Mouse (Mus musculus): Measurements from ENCODE around the gene Slc37a1. TPM values are rescaled to one million over a fixed set of nuclear protein-coding genes. Genes with fewer than 3 reads are reported as not detected.
A peak's percentile ranks its signal among the peaks of the same experiment; 100 is the strongest.

Gene Slc37a1
- polyA plus RNA-seq, 1 experiment: 3.4 TPM

GRCm38 (mm10) chr17:31323379-31323778, 36.8 kb downstream of the Slc37a1 start:
- TF ChIP-seq GATA1 (IDR thresholded peaks at IDR 0.05; ENCODE audit: borderline replicate concordance, low read length) (no peak), FLI1 (IDR thresholded peaks at IDR 0.05; ENCODE audit: low read length) (no peak)
- H3K4me3 ChIP-seq (replicated peaks): no peak overlapping the region
- H3K4me1 ChIP-seq: peaks cover 37% of the 10 kb centered on the region
- peaks cover 71% of the 10 kb centered on the region for H3K36me3 ChIP-seq (replicated peaks; ENCODE audit: low read length)
- H3K9me3 ChIP-seq: no peaks in the 10 kb centered on the region
- H3K27me3 ChIP-seq (replicated peaks): peaks cover 3% of the 10 kb centered on the region

GRCm38 (mm10) chr17:31324227-31324626, 37.6 kb downstream of the Slc37a1 start:
- Histone ChIP-seq H3K4me3 (replicated peaks) (no peak overlapping the region), H3K27me3 (replicated peaks) (peaks cover 3% of the 10 kb centered on the region), H3K9me3 (no peaks in the 10 kb centered on the region), H3K4me1 (peaks cover 45% of the 10 kb centered on the region), H3K36me3 (replicated peaks; ENCODE audit: low read length) (peaks cover 73% of the 10 kb centered on the region)
- TF ChIP-seq FLI1 (IDR thresholded peaks at IDR 0.05; ENCODE audit: low read length) (no peak), GATA1 (IDR thresholded peaks at IDR 0.05; ENCODE audit: borderline replicate concordance, low read length) (no peak)

GRCm38 (mm10) chr17:31325451-31326219, 39.0 kb downstream of the Slc37a1 start:
- TF ChIP-seq FLI1 (IDR thresholded peaks at IDR 0.05; ENCODE audit: low read length) (no peak), GATA1 (IDR thresholded peaks at IDR 0.05; ENCODE audit: borderline replicate concordance, low read length) (no peak)
- Histone ChIP-seq H3K4me3 (replicated peaks) (peak overlapping the region; percentile 50), H3K9me3 (no peaks in the 10 kb centered on the region)

GRCm38 (mm10) chr17:31326220-31326852, 39.7 kb downstream of the Slc37a1 start:
- Histone ChIP-seq H3K4me3 (replicated peaks) (peak overlapping the region; percentile 67), H3K4me1 (peaks cover 56% of the 10 kb centered on the region), H3K27me3 (replicated peaks) (peaks cover 3% of the 10 kb centered on the region), H3K9me3 (peaks cover 4% of the 10 kb centered on the region), H3K36me3 (replicated peaks; ENCODE audit: low read length) (peaks cover 72% of the 10 kb centered on the region)
- TF ChIP-seq GATA1 (IDR thresholded peaks at IDR 0.05; ENCODE audit: borderline replicate concordance, low read length) (no peak), FLI1 (IDR thresholded peaks at IDR 0.05; ENCODE audit: low read length) (no peak)

More at GRCm38 (mm10) chr17:31325451-31326219, 39.0 kb downstream of the Slc37a1 start:
- H3K4me1 ChIP-seq: peaks cover 56% of the 10 kb centered on the region
- peaks cover 3% of the 10 kb centered on the region for H3K27me3 ChIP-seq (replicated peaks)
- H3K36me3 ChIP-seq (replicated peaks; ENCODE audit: low read length): peaks cover 71% of the 10 kb centered on the region

- Histone ChIP-seq H3K4me3 (replicated peaks) (no peak overlapping the region), H3K9me3 (peaks cover 8% of the 10 kb centered on the region), H3K4me1 (peaks cover 56% of the 10 kb centered on the region), H3K36me3 (replicated peaks; ENCODE audit: low read length) (peaks cover 63% of the 10 kb centered on the region), H3K27me3 (replicated peaks) (peaks cover 3% of the 10 kb centered on the region)
- TF ChIP-seq FLI1 (IDR thresholded peaks at IDR 0.05; ENCODE audit: low read length) (no peak), GATA1 (IDR thresholded peaks at IDR 0.05; ENCODE audit: borderline replicate concordance, low read length) (no peak)
Observed at GRCm38 (mm10) chr17:31328466-31328865, 41.9 kb downstream of the Slc37a1 start.

- no peak for TF ChIP-seq GATA1 (IDR thresholded peaks at IDR 0.05; ENCODE audit: borderline replicate concordance, low read length)
- TF ChIP-seq FLI1 (IDR thresholded peaks at IDR 0.05; ENCODE audit: low read length): no peak
- Histone ChIP-seq H3K4me3 (replicated peaks) (no peak overlapping the region), H3K4me1 (peaks cover 41% of the 10 kb centered on the region), H3K9me3 (peaks cover 8% of the 10 kb centered on the region), H3K27me3 (replicated peaks) (peaks cover 2% of the 10 kb centered on the region), H3K36me3 (replicated peaks; ENCODE audit: low read length) (peaks cover 56% of the 10 kb centered on the region)
Observed at GRCm38 (mm10) chr17:31330622-31331021, 44.0 kb downstream of the Slc37a1 start.

GRCm38 (mm10) chr17:31331273-31331672, 44.7 kb downstream of the Slc37a1 start:
- H3K36me3 ChIP-seq (replicated peaks; ENCODE audit: low read length): peaks cover 58% of the 10 kb centered on the region
- no peak overlapping the region for H3K4me3 ChIP-seq (replicated peaks)
- peaks cover 3% of the 10 kb centered on the region for H3K27me3 ChIP-seq (replicated peaks)
- no peak for TF ChIP-seq FLI1 (IDR thresholded peaks at IDR 0.05; ENCODE audit: low read length)
- TF ChIP-seq GATA1 (IDR thresholded peaks at IDR 0.05; ENCODE audit: borderline replicate concordance, low read length): no peak
- peaks cover 8% of the 10 kb centered on the region for H3K9me3 ChIP-seq
- peaks cover 35% of the 10 kb centered on the region for H3K4me1 ChIP-seq

GRCm38 (mm10) chr17:31331920-31332319, 45.3 kb downstream of the Slc37a1 start:
- Histone ChIP-seq H3K4me3 (replicated peaks) (no peak overlapping the region), H3K36me3 (replicated peaks; ENCODE audit: low read length) (peaks cover 60% of the 10 kb centered on the region), H3K4me1 (peaks cover 28% of the 10 kb centered on the region), H3K27me3 (replicated peaks) (peaks cover 3% of the 10 kb centered on the region), H3K9me3 (peaks cover 8% of the 10 kb centered on the region)
- no peak for TF ChIP-seq GATA1 (IDR thresholded peaks at IDR 0.05; ENCODE audit: borderline replicate concordance, low read length)
- no peak for TF ChIP-seq FLI1 (IDR thresholded peaks at IDR 0.05; ENCODE audit: low read length)

- Histone ChIP-seq H3K27me3 (replicated peaks) (peaks cover 3% of the 10 kb centered on the region), H3K9me3 (peaks cover 8% of the 10 kb centered on the region), H3K4me3 (replicated peaks) (no peak overlapping the region), H3K36me3 (replicated peaks; ENCODE audit: low read length) (peaks cover 64% of the 10 kb centered on the region), H3K4me1 (peaks cover 24% of the 10 kb centered on the region)
- TF ChIP-seq GATA1 (IDR thresholded peaks at IDR 0.05; ENCODE audit: borderline replicate concordance, low read length): no peak
- TF ChIP-seq FLI1 (IDR thresholded peaks at IDR 0.05; ENCODE audit: low read length): no peak
Observed at GRCm38 (mm10) chr17:31332333-31332732, 45.7 kb downstream of the Slc37a1 start.

Measured in megakaryocyte, embryonic 14.5 days (primary cell).